Mouse (Mus musculus) megakaryocyte-erythroid progenitor cell, adult 5 weeks (primary cell): ENCODE measurements around the gene Cmbl. TPM values are rescaled to one million over a fixed set of nuclear protein-coding genes. Genes with fewer than 3 reads are reported as not detected.

Source experiments
- polyA plus RNA-seq: library from polyadenylated mRNA; stranded (reverse); fragments of >175 nt; gene quantifications from 2 replicates; pipeline ENCODE4 v1.2.3, GENCODE M21; 2012

Cmbl gene
- not detected in 2 replicates for polyA plus RNA-seq

DNA sequence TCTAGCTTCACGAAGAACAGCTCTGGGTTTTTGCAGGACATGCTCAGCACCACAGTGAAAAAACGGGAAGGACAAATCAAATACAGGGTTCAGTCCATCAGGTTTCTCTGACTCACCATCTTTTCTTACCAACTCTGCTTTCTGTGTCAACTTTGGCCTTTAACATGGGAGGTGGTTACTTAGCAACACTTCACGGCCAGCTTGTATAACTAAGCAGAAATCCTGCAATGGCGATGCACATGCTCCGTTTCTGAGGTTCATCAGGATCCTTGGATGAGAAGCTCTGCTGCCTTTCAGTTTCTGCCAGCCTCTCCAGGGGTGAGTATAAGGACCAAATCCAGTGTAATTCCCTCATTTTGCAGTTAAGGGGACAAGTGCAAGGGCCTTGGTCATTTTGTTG, at the start of gene Cmbl:
TSS of gene Cmbl (plus strand) at position 206 of the 400 bp plus-strand sequence.

DNA sequence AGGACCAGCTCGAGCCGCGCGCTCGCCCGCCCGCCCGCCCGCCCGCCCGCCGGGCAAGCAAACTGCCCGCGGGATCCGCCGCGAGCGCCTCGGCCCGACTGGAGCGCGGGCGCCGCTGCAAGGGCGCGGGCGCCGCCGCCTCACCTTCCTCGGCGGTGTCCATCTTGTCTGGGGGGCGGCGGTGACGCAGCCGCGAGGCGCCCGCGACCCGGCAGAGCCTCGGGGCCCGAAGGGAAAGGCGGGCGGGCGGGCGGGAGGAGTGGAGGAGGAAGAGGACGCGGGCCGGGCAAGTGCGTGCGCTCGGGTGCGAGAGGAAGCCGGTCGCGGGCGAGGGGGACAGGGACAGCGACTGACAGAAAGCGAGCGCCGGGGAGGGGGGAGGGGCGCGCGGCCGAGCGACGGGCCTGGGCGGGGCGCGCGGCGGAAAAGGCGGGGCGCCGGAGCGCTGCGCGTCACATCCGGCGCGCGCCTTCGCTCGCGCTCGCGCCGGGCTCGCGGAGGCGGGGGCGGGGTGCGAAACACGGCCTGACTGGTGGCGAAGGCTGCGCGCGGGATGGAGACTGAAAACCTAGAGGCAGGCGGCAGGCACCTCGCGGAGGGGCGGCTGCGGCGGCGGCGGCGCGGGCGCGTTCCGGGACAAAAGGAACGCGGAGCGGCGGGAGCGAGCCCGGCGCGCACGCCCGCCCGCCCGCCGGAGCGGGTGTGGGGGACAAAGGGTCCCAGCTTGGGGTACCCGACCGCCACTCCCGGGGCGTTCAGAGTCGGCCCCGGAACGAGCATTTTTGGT, 34.3 kb upstream of the Cmbl start, which contains the start of gene March6:
TSS of gene March6 (minus strand) at position 395 of the 787 bp plus-strand sequence.

DNA sequence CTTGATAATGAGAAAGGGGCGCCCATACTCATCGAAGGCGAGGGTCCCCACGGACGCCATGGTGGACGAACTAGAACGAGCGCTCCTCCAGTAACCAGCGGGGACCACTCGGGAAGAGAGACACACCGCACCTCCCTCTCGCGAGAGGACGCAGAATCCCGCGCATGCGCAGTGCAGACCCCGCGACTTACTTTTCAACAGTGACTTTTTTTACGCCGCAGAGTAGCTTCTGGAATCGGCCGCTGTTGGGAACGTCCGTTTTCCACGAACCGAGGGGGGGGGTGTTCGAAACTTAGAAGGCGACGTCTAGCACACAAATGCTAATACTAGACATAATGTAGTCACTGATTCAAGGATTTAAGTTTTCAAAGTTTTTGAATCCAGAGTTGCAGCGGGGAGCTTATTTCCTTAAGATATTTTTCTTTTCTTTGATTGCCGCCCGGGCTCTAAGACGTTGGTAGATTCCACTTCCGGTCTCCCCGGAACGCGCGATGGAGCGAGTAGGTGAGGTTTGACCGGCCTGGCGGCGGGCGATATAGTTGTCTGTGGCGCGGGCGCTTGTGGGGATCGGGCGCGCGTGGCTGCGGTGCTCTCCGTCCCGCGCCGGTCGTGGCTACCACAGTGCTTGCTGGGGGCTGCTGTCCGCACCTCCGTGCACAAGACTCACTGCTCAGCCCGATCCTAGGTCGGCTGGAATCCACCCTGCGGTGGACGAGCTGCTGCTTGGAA, 36.6 kb downstream of the Cmbl start, which contains the start of the genes Cct5 and Fam173b:
TSS of gene Cct5 (minus strand) at position 159 of the 729 bp plus-strand sequence.
TSS of gene Fam173b (plus strand) at position 207 of the 729 bp plus-strand sequence.

Other genes starting within 250 kb of the Cmbl start
- 7.1 and 11.2 TPM in 2 replicates for gene Ankrd33b, start 197.7 kb upstream of the Cmbl start, polyA plus RNA-seq
- 4.1 and 6.2 TPM in 2 replicates for gene Ropn1l, start 111.7 kb upstream of the Cmbl start, polyA plus RNA-seq
- 35.7 and 44.4 TPM in 2 replicates for gene March6, start 34.3 kb upstream of the Cmbl start, polyA plus RNA-seq
- gene Cct5, start 36.4 kb downstream of the Cmbl start, polyA plus RNA-seq, result 39.8 and 41.7 TPM in 2 replicates
- gene Fam173b, start 36.5 kb downstream of the Cmbl start, polyA plus RNA-seq, result 4.6 and 5.1 TPM in 2 replicates